Mouse (Mus musculus) liver, embryonic 13.5 days (tissue): ENCODE data around the gene Pkn1. TPM values are rescaled to one million over a fixed set of nuclear protein-coding genes. Genes with fewer than 3 reads are reported as not detected.

Source experiments
- ATAC-seq: fragments of 200-750 bp; cut with Nextera tagmentation; 2 replicates; pipeline ENCODE4 v1.8.0; 2017; ENCODE audit warnings: low read depth, mild to moderate bottlenecking, moderate number of reproducible peaks, moderate library complexity
- DNase-seq: peaks from one replicate; pipeline ENCODE4 v3.0.0; 2022
- H3K27ac ChIP-seq: fragments of 300-500 bp; sonication (generic); 2 replicates; pipeline ENCODE4 v1.5.1; 2015; ENCODE audit warnings: moderate library complexity, mild to moderate bottlenecking, inconsistent platforms
- H3K27me3 ChIP-seq: fragments of 300-500 bp; sonication (generic); 2 replicates; pipeline ENCODE4 v1.6.1; 2015; ENCODE audit warnings: mild to moderate bottlenecking, inconsistent platforms
- H3K36me3 ChIP-seq: fragments of 300-500 bp; sonication (generic); 2 replicates; pipeline ENCODE4 v1.6.1; 2015; ENCODE audit warnings: mild to moderate bottlenecking, inconsistent platforms
- H3K4me1 ChIP-seq: fragments of 300-500 bp; sonication (generic); replicated peaks from 2 replicates; pipeline ENCODE4 v1.6.1; 2015; ENCODE audit warnings: inconsistent platforms
- H3K4me2 ChIP-seq: fragments of 300-500 bp; sonication (generic); 2 replicates; pipeline ENCODE4 v1.6.1; 2015; ENCODE audit warnings: inconsistent platforms, mild to moderate bottlenecking, moderate library complexity
- H3K4me3 ChIP-seq: fragments of 300-500 bp; sonication (generic); replicated peaks from 2 replicates; pipeline ENCODE4 v1.5.1; 2015; ENCODE audit warnings: mild to moderate bottlenecking, inconsistent platforms
- H3K9ac ChIP-seq: fragments of 300-500 bp; sonication (generic); 2 replicates; pipeline ENCODE4 v1.6.1; 2015; ENCODE audit warnings: mild to moderate bottlenecking, inconsistent platforms
- H3K9me3 ChIP-seq: fragments of 300-500 bp; sonication (generic); replicated peaks from 2 replicates; pipeline ENCODE4 v1.6.1; 2016; ENCODE audit warnings: inconsistent platforms
- WGBS: fragments of 180-500 bp; shearing (Covaris S2); methylation state at CpG from one replicate; pipeline ENCODE4 v1.1.7; 2015; ENCODE audit not compliant: insufficient replicate concordance; 5-methylcytosine and 5-hydroxymethylcytosine counted together
- polyA plus RNA-seq: library from polyadenylated mRNA; unstranded; fragments of >200 nt; fragmentation: Nextera tagmentation; extraction: Ambion mirVana; gene quantifications from 2 replicates; pipeline ENCODE4 v1.2.1, GENCODE M21; 2015

Pkn1 gene
- polyA plus RNA-seq, 1 experiment from 2014 or later: 11.8 TPM

GRCm38 (mm10) chr8:83722631-83723030 lies 23.7 kb upstream of the Pkn1 start:
- Histone ChIP-seq H3K9ac (no peak overlapping the region), H3K27ac (no peak overlapping the region), H3K9me3 (no peaks in the 10 kb centered on the region), H3K36me3 (peaks cover 78% of the 10 kb centered on the region), H3K4me2 (no peak overlapping the region), H3K27me3 (no peaks in the 10 kb centered on the region), H3K4me1 (peaks cover 28% of the 10 kb centered on the region), H3K4me3 (no peak overlapping the region)
- 86% methylated on average over 12 of the region's 12 CpGs for WGBS
- DNase-seq (no peak), ATAC-seq (no peak)

GRCm38 (mm10) chr8:83721405-83722025 lies 22.5 kb upstream of the Pkn1 start:
- H3K27me3 ChIP-seq: no peaks in the 10 kb centered on the region
- H3K9me3 ChIP-seq: no peaks in the 10 kb centered on the region
- ATAC-seq (no peak), DNase-seq (no peak)
- no peak overlapping the region for H3K9ac ChIP-seq
- H3K27ac ChIP-seq: no peak overlapping the region
- WGBS: 90% methylated on average over 25 of the region's 25 CpGs
- H3K36me3 ChIP-seq: peaks cover 78% of the 10 kb centered on the region
- no peak overlapping the region for H3K4me2 ChIP-seq
- H3K4me3 ChIP-seq: no peak overlapping the region
- peaks cover 40% of the 10 kb centered on the region for H3K4me1 ChIP-seq

- H3K4me3 ChIP-seq: no peak overlapping the region
- H3K4me1 ChIP-seq: peaks cover 47% of the 10 kb centered on the region
- H3K4me2 ChIP-seq: no peak overlapping the region
- H3K36me3 ChIP-seq: peaks cover 61% of the 10 kb centered on the region
- DNase-seq: no peak
- no peak overlapping the region for H3K9ac ChIP-seq
- 83% methylated on average over 2 of the region's 2 CpGs for WGBS
- H3K9me3 ChIP-seq: no peaks in the 10 kb centered on the region
- ATAC-seq: no peak
- no peaks in the 10 kb centered on the region for H3K27me3 ChIP-seq
- H3K27ac ChIP-seq: no peak overlapping the region
Observed at GRCm38 (mm10) chr8:83719693-83720092, 20.7 kb upstream of the Pkn1 start.

DNA sequence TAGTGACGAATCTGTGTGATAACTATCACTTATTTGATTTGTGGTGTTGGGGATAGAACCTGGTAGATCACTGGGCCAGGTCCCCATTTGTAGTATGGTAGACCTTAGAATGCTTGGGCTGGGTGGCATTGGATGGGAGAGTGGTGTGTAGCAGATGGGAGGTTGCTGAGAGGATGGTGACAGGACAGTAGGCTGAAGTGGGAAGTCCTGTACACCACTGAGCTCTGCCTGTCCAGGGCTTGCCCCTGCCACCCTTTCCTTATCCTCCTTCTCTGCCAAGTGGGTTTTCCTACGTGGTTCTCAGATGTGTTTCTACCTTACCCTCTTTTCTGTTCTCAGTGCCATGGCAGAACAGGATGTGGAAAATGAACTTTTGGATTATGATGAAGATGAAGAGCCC lies 20.1 kb upstream of the Pkn1 start:
- Histone ChIP-seq H3K4me2 (no peak overlapping the region), H3K4me3 (no peak overlapping the region), H3K4me1 (peaks cover 46% of the 10 kb centered on the region), H3K9me3 (no peaks in the 10 kb centered on the region), H3K27me3 (no peaks in the 10 kb centered on the region), H3K36me3 (peaks cover 54% of the 10 kb centered on the region), H3K9ac (no peak overlapping the region), H3K27ac (no peak overlapping the region)
- no peak for ATAC-seq
- WGBS: 74% methylated on average over 2 of the region's 2 CpGs
- no peak for DNase-seq

DNA sequence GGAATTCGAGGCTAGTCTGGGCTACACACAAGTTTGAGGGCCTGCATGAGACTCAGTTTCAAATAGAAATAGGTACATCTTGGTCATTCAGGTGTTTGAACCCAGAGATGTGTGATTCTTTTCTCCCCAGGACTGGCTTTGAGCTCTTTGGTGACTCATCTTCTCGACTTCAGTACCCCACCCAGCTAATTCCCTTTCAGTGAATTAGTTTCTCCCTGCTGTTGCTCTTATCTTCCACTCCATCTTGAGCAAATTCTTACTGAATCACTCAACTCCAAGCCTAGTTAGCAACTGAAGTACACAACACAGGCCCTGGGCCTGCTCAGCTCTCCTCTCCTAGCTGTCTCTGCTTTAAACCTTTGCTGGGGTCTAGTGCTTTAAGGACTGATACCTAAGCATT lies 17.6 kb upstream of the Pkn1 start:
- H3K4me1 ChIP-seq: peaks cover 38% of the 10 kb centered on the region
- no peaks in the 10 kb centered on the region for H3K9me3 ChIP-seq
- peak overlapping the region; percentile 78 for H3K4me2 ChIP-seq
- peak overlapping the region; percentile 92 for H3K9ac ChIP-seq
- 20% methylated on average over 2 of the region's 2 CpGs for WGBS
- peaks cover 30% of the 10 kb centered on the region for H3K36me3 ChIP-seq
- ATAC-seq (peak; percentile 4; the same call in 1 of the 2 replicates), DNase-seq (no peak)
- H3K27ac ChIP-seq: peak overlapping the region; percentile 93
- peak overlapping the region; percentile 95 for H3K4me3 ChIP-seq
- H3K27me3 ChIP-seq: no peaks in the 10 kb centered on the region

DNA sequence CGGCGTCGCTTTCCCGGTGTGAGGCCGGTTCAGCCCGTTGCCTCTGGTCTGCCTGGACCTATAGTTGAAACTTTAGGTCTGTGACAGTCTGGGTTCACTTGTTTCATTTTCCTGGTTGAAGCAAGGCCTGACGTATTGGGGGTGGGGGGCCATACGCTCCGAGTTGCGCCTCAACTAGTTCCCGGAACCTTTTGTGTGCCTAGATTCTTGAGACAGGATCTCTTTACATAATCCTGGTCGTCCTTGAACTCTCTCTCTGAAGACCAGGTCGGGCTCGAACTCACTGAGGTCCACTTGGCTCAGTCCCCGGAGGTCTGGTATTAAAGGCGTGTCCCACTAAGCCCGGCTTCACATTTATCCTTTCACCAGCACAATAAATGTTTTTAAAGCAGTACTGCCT lies 16.8 kb upstream of the Pkn1 start:
- WGBS: under 1% methylated on average over 17 of the region's 17 CpGs

GRCm38 (mm10) chr8:83715031-83715690 lies 16.2 kb upstream of the Pkn1 start, which contains the start of gene Ddx39:
Gene Ddx39, plus strand, starts transcription at chr8:83715177.
- Histone ChIP-seq H3K9ac (peak within 1 kb of the TSS; percentile 92), H3K4me3 (peak within 1 kb of the TSS; percentile 95), H3K36me3 (peaks cover 16% of the 10 kb centered on the region), H3K27me3 (no peaks in the 10 kb centered on the region), H3K4me1 (peaks cover 38% of the 10 kb centered on the region), H3K9me3 (no peaks in the 10 kb centered on the region), H3K27ac (peak within 1 kb of the TSS; percentile 93), H3K4me2 (peak within 1 kb of the TSS; percentile 78)
- ATAC-seq (peak; percentile 99), DNase-seq (peak; percentile 97)
- under 1% methylated on average over 63 of the region's 63 CpGs for WGBS

More for the DNA sequence above, 16.8 kb upstream of the Pkn1 start:
- peaks cover 38% of the 10 kb centered on the region for H3K4me1 ChIP-seq
- no peaks in the 10 kb centered on the region for H3K9me3 ChIP-seq
- H3K27me3 ChIP-seq: no peaks in the 10 kb centered on the region
- H3K4me2 ChIP-seq: peak overlapping the region; percentile 78
- no peak for DNase-seq
- peak overlapping the region; percentile 92 for H3K9ac ChIP-seq
- no peak for ATAC-seq
- peak overlapping the region; percentile 95 for H3K4me3 ChIP-seq
- H3K36me3 ChIP-seq: peaks cover 22% of the 10 kb centered on the region
- H3K27ac ChIP-seq: peak overlapping the region; percentile 93

DNA sequence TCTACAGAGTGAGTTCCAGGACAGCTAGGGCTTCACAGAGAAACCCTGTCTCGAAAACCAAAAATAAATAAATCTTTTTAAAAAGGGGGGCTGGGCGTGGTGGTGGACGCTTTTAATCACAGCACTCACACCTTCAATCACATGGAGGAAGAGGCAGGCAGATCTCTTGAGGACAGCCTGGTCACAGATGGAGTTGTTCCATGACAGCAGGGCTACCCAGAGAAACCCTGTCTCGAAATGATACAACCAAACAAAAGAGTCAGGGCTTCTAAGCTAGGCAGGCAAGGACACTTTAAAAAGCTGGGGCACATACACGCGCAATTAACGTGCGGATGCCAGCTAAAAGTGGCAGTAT lies 15.7 kb upstream of the Pkn1 start:
- peak overlapping the region; percentile 78 for H3K4me2 ChIP-seq
- peak overlapping the region; percentile 31 for H3K9ac ChIP-seq
- H3K4me3 ChIP-seq: peak overlapping the region; percentile 95
- WGBS: 10% methylated on average over 8 of the region's 8 CpGs
- no peaks in the 10 kb centered on the region for H3K9me3 ChIP-seq
- ATAC-seq (no peak; the same call in 1 of the 2 replicates), DNase-seq (no peak)
- peaks cover 38% of the 10 kb centered on the region for H3K4me1 ChIP-seq
- peak overlapping the region; percentile 26; the same call in 1 of the 2 replicates for H3K27ac ChIP-seq
- H3K36me3 ChIP-seq: peaks cover 10% of the 10 kb centered on the region
- H3K27me3 ChIP-seq: no peaks in the 10 kb centered on the region

DNA sequence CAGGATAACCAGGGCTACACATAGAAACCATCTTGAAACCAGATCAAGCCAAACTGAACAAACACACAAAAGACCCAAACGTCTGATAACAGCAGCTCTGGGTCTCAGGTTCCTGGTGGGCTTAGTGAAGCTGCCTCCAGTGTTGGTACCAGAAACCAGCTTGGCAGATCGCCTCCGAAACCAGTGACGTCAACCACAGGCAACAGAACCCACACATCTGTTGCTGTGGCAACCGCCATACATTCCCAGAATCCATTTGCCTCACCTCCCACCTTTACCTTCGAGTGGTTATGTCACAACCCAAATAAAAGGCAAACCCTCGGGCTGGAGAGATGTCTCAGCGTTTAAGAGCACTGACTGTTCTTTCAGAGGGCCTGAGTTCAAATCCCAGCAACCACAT lies 8.6 kb upstream of the Pkn1 start:
- Histone ChIP-seq H3K9ac (no peak overlapping the region), H3K27ac (no peak overlapping the region), H3K4me2 (no peak overlapping the region), H3K4me3 (no peak overlapping the region), H3K27me3 (0 out of 2 replicates have a peak, but pooled peaks cover 3% of the 10 kb centered on the region), H3K4me1 (no peaks in the 10 kb centered on the region), H3K9me3 (no peaks in the 10 kb centered on the region), H3K36me3 (no peaks in the 10 kb centered on the region)
- 58% methylated on average over 8 of the region's 8 CpGs for WGBS
- ATAC-seq (no peak), DNase-seq (no peak)

DNA sequence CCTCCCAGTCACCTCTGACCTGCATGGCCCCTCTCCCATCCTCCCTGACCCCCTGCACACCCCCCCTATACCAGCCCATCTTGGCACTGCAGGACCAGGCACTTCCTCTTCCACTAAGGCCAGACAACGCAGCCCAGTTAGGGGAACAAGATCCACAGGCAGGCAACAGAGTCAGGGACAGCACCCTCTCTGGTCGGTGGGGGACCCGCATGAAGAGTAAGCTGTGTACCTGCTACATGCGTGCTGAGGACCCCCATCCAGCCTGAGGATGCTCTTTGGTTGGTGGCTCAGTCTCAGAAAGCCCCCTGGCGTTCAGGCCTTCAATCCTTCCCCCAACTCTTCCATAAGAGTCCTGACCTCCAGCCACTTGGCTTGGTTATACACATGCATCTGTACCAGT lies 7.4 kb upstream of the Pkn1 start:
- WGBS: 48% methylated on average over 5 of the region's 5 CpGs
- Histone ChIP-seq H3K27me3 (0 out of 2 replicates have a peak, but pooled peaks cover 3% of the 10 kb centered on the region), H3K4me3 (no peak overlapping the region), H3K36me3 (no peaks in the 10 kb centered on the region), H3K4me2 (no peak overlapping the region), H3K9ac (no peak overlapping the region), H3K9me3 (no peaks in the 10 kb centered on the region), H3K4me1 (no peaks in the 10 kb centered on the region), H3K27ac (no peak overlapping the region)
- ATAC-seq (no peak), DNase-seq (no peak)

GRCm38 (mm10) chr8:83703426-83703825 lies 4.4 kb upstream of the Pkn1 start:
- no peak overlapping the region for H3K9ac ChIP-seq
- no peak overlapping the region for H3K27ac ChIP-seq
- no peaks in the 10 kb centered on the region for H3K36me3 ChIP-seq
- no peak for ATAC-seq
- H3K27me3 ChIP-seq: 0 out of 2 replicates have a peak, but pooled peaks cover 3% of the 10 kb centered on the region
- DNase-seq: no peak
- H3K9me3 ChIP-seq: no peaks in the 10 kb centered on the region
- H3K4me3 ChIP-seq: no peak overlapping the region
- WGBS: 62% methylated on average over 4 of the region's 4 CpGs
- no peak overlapping the region for H3K4me2 ChIP-seq
- H3K4me1 ChIP-seq: peaks cover 21% of the 10 kb centered on the region
